30 mouse cellular contexts compared by ENCODE assay signal in the genomic region with DNA sequence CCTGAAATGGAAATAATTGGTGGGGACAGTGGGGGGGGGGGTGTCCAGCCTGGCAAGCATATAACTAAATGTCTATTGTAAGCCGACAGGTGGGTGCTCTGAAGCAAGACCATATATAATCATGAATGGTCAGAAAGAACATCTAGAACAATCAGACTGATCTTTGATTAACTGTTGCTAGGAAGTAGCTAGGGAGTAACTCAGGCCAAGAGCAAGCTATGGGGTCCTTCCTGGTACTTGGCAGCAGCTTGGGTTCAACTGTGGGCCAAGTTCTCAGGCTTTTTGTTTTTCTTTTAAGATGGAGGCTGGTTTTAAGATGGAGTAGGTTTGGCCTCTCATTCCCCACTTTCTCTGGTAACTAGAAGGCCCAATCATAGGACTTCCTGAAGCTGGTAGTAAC. TPM values are rescaled to one million over a fixed set of nuclear protein-coding genes. Genes with fewer than 3 reads are reported as not detected.
DNase-seq lines count a peak whose midpoint lies in the region; ATAC-seq and TF ChIP-seq lines count a peak whose summit lies in the region.
"Had no signal": no experiment of that assay in that cellular context is flagged by ENCODE, and none has a peak within 500 bp of the region (broad histone marks: within the 10 kb centered on the region; RNA-seq: fewer than 3 reads in every experiment).

No protein-coding gene starts in this region.

- H3K27ac ChIP-seq in hindbrain, embryonic 14.5 days, result no peak overlapping the region
- H3K27ac ChIP-seq in hindbrain, embryonic 12.5 days, result no peak overlapping the region
- H3K27ac ChIP-seq in hindbrain, postnatal 0 days, result no peak overlapping the region
- no peak overlapping the region for H3K27ac ChIP-seq in hindbrain, embryonic 13.5 days
- no peak overlapping the region for H3K27ac ChIP-seq in midbrain, postnatal 0 days (ENCODE audit: low read depth, low read length)
- H3K27ac ChIP-seq in midbrain, embryonic 15.5 days, result no peak overlapping the region
- no peak overlapping the region for H3K27ac ChIP-seq in neural tube, embryonic 14.5 days (ENCODE audit: low read depth, low read length)
- H3K27ac ChIP-seq: embryonic facial prominence, embryonic 13.5 days; embryonic facial prominence, embryonic 15.5 days; forebrain, embryonic 10.5 days; forebrain, embryonic 12.5 days had no signal

- ATAC-seq in hindbrain, embryonic 14.5 days (ENCODE audit: low FRiP score), result 0 out of 2 replicates have a peak, but pooled peaks have one; percentile 48
- no peak for ATAC-seq in hindbrain, embryonic 12.5 days (ENCODE audit: low FRiP score)
- no peak for ATAC-seq in hindbrain, postnatal 0 days
- no peak for ATAC-seq in hindbrain, embryonic 13.5 days (ENCODE audit: low FRiP score)
- ATAC-seq in midbrain, postnatal 0 days (ENCODE audit: low FRiP score), result no peak
- ATAC-seq in midbrain, embryonic 15.5 days (replicated peaks), result no peak
- ATAC-seq in neural tube, embryonic 14.5 days (ENCODE audit: low read depth), result peak; percentile 51; the same call in 1 of the 2 replicates
- ATAC-seq: activated CD4-positive, CD25-positive, alpha-beta regulatory T cell, adult 4 months; CD4-positive, CD25-positive, alpha-beta regulatory T cell, adult 4 months; forebrain, embryonic 14.5 days; Patski had no signal

- no peak overlapping the region for H3K4me2 ChIP-seq in hindbrain, embryonic 14.5 days (replicated peaks)
- no peak overlapping the region for H3K4me2 ChIP-seq in hindbrain, embryonic 12.5 days (replicated peaks)
- H3K4me2 ChIP-seq in hindbrain, postnatal 0 days (ENCODE audit: low read depth, low read length), result no peak overlapping the region
- H3K4me2 ChIP-seq in hindbrain, embryonic 13.5 days, result no peak overlapping the region
- H3K4me2 ChIP-seq in midbrain, postnatal 0 days (ENCODE audit: low read depth, low read length, poor library complexity, severe bottlenecking), result no peak overlapping the region
- no peak overlapping the region for H3K4me2 ChIP-seq in midbrain, embryonic 15.5 days
- H3K4me2 ChIP-seq in neural tube, embryonic 14.5 days (ENCODE audit: low read depth, low read length), result no peak overlapping the region
- H3K4me2 ChIP-seq: embryonic facial prominence, embryonic 13.5 days; embryonic facial prominence, embryonic 15.5 days; forebrain, embryonic 12.5 days had no signal

- no peak for TF ChIP-seq CTCF in hindbrain, postnatal 0 days (IDR thresholded peaks at IDR 0.05; ENCODE audit: low read depth)
- TF ChIP-seq CTCF in midbrain, postnatal 0 days (IDR thresholded peaks at IDR 0.05), result no peak

- no peaks in the 10 kb centered on the region for H3K4me1 ChIP-seq in hindbrain, embryonic 14.5 days (replicated peaks; ENCODE audit: control insufficient read depth, insufficient read depth, low read length)
- no peaks in the 10 kb centered on the region for H3K4me1 ChIP-seq in hindbrain, embryonic 12.5 days
- no peaks in the 10 kb centered on the region for H3K4me1 ChIP-seq in hindbrain, postnatal 0 days (ENCODE audit: insufficient read depth, low read length)
- no peaks in the 10 kb centered on the region for H3K4me1 ChIP-seq in hindbrain, embryonic 13.5 days (replicated peaks)
- H3K4me1 ChIP-seq in midbrain, postnatal 0 days (ENCODE audit: insufficient read depth, low read length), result no peaks in the 10 kb centered on the region
- no peaks in the 10 kb centered on the region for H3K4me1 ChIP-seq in midbrain, embryonic 15.5 days
- H3K4me1 ChIP-seq in neural tube, embryonic 14.5 days (ENCODE audit: control insufficient read depth, insufficient read depth, low read length), result no peaks in the 10 kb centered on the region
- H3K4me1 ChIP-seq: embryonic facial prominence, embryonic 13.5 days; embryonic facial prominence, embryonic 15.5 days; forebrain, embryonic 10.5 days; forebrain, embryonic 12.5 days had no signal

- no peaks in the 10 kb centered on the region for H3K27me3 ChIP-seq in hindbrain, embryonic 14.5 days (ENCODE audit: control insufficient read depth, insufficient read depth, low read length)
- no peaks in the 10 kb centered on the region for H3K27me3 ChIP-seq in hindbrain, embryonic 12.5 days
- no peaks in the 10 kb centered on the region for H3K27me3 ChIP-seq in hindbrain, postnatal 0 days (ENCODE audit: insufficient read depth, low read length)
- no peaks in the 10 kb centered on the region for H3K27me3 ChIP-seq in hindbrain, embryonic 13.5 days
- H3K27me3 ChIP-seq in midbrain, postnatal 0 days (ENCODE audit: insufficient read depth, low read length), result no peaks in the 10 kb centered on the region
- H3K27me3 ChIP-seq in midbrain, embryonic 15.5 days (replicated peaks), result no peaks in the 10 kb centered on the region
- no peaks in the 10 kb centered on the region for H3K27me3 ChIP-seq in neural tube, embryonic 14.5 days (ENCODE audit: control insufficient read depth, insufficient read depth, low read length)
- H3K27me3 ChIP-seq: CH12.LX; embryonic facial prominence, embryonic 13.5 days; embryonic facial prominence, embryonic 15.5 days; forebrain, embryonic 12.5 days; Patski had no signal

- 75% methylated on average over 1 of the region's 1 CpGs for WGBS in hindbrain, embryonic 14.5 days
- WGBS in hindbrain, embryonic 12.5 days, result 74% methylated on average over 1 of the region's 1 CpGs
- 59% methylated on average over 1 of the region's 1 CpGs for WGBS in hindbrain, postnatal 0 days
- 67% methylated on average over 1 of the region's 1 CpGs for WGBS in hindbrain, embryonic 13.5 days
- WGBS in midbrain, postnatal 0 days, result 56% methylated on average over 1 of the region's 1 CpGs
- 82% methylated on average over 1 of the region's 1 CpGs for WGBS in midbrain, embryonic 15.5 days
- WGBS in neural tube, embryonic 14.5 days, result 71% methylated on average over 1 of the region's 1 CpGs

- no peaks in the 10 kb centered on the region for H3K36me3 ChIP-seq in hindbrain, embryonic 14.5 days (replicated peaks; ENCODE audit: control insufficient read depth, insufficient read depth)
- H3K36me3 ChIP-seq in hindbrain, embryonic 12.5 days, result no peaks in the 10 kb centered on the region
- no peaks in the 10 kb centered on the region for H3K36me3 ChIP-seq in hindbrain, postnatal 0 days (ENCODE audit: insufficient read depth, low read length)
- H3K36me3 ChIP-seq in hindbrain, embryonic 13.5 days, result no peaks in the 10 kb centered on the region
- no peaks in the 10 kb centered on the region for H3K36me3 ChIP-seq in midbrain, postnatal 0 days (ENCODE audit: insufficient read depth, low read length)
- H3K36me3 ChIP-seq in midbrain, embryonic 15.5 days (replicated peaks), result no peaks in the 10 kb centered on the region
- H3K36me3 ChIP-seq in neural tube, embryonic 14.5 days (ENCODE audit: control insufficient read depth, insufficient read depth, low read length), result no peaks in the 10 kb centered on the region
- H3K36me3 ChIP-seq: embryonic facial prominence, embryonic 13.5 days; embryonic facial prominence, embryonic 15.5 days; forebrain, embryonic 10.5 days; forebrain, embryonic 12.5 days; G1E had no signal

- no peaks in the 10 kb centered on the region for H3K9me3 ChIP-seq in hindbrain, embryonic 14.5 days (ENCODE audit: control insufficient read depth, low read length)
- H3K9me3 ChIP-seq in hindbrain, embryonic 12.5 days (replicated peaks), result no peaks in the 10 kb centered on the region
- no peaks in the 10 kb centered on the region for H3K9me3 ChIP-seq in hindbrain, postnatal 0 days (ENCODE audit: low read length)
- H3K9me3 ChIP-seq in hindbrain, embryonic 13.5 days, result no peaks in the 10 kb centered on the region
- H3K9me3 ChIP-seq in midbrain, postnatal 0 days (ENCODE audit: low read length), result no peaks in the 10 kb centered on the region
- H3K9me3 ChIP-seq in midbrain, embryonic 15.5 days, result no peaks in the 10 kb centered on the region
- H3K9me3 ChIP-seq in neural tube, embryonic 14.5 days (ENCODE audit: control insufficient read depth, low read length), result no peaks in the 10 kb centered on the region
- H3K9me3 ChIP-seq: embryonic facial prominence, embryonic 13.5 days; embryonic facial prominence, embryonic 15.5 days; forebrain, embryonic 10.5 days; forebrain, embryonic 12.5 days; G1E had no signal

- no peak overlapping the region for H3K4me3 ChIP-seq in hindbrain, embryonic 14.5 days (replicated peaks; ENCODE audit: low read length)
- no peak overlapping the region for H3K4me3 ChIP-seq in hindbrain, embryonic 12.5 days
- no peak overlapping the region for H3K4me3 ChIP-seq in hindbrain, postnatal 0 days (ENCODE audit: low read length)
- no peak overlapping the region for H3K4me3 ChIP-seq in hindbrain, embryonic 13.5 days
- H3K4me3 ChIP-seq in midbrain, postnatal 0 days (ENCODE audit: low read depth, low read length), result no peak overlapping the region
- no peak overlapping the region for H3K4me3 ChIP-seq in midbrain, embryonic 15.5 days
- no peak overlapping the region for H3K4me3 ChIP-seq in neural tube, embryonic 14.5 days (ENCODE audit: low read depth, low read length)
- H3K4me3 ChIP-seq: embryonic facial prominence, embryonic 13.5 days; embryonic facial prominence, embryonic 15.5 days; erythroblast, embryonic 14.5 days; forebrain, embryonic 10.5 days; forebrain, embryonic 12.5 days had no signal

- no peak overlapping the region for H3K9ac ChIP-seq in hindbrain, embryonic 14.5 days
- H3K9ac ChIP-seq in hindbrain, embryonic 12.5 days, result no peak overlapping the region
- H3K9ac ChIP-seq in hindbrain, postnatal 0 days (replicated peaks; ENCODE audit: low read length), result no peak overlapping the region
- no peak overlapping the region for H3K9ac ChIP-seq in hindbrain, embryonic 13.5 days
- no peak overlapping the region for H3K9ac ChIP-seq in midbrain, postnatal 0 days (replicated peaks; ENCODE audit: low read length, poor library complexity, severe bottlenecking)
- no peak overlapping the region for H3K9ac ChIP-seq in midbrain, embryonic 15.5 days
- no peak overlapping the region for H3K9ac ChIP-seq in neural tube, embryonic 14.5 days (replicated peaks; ENCODE audit: low read depth, low read length)
- H3K9ac ChIP-seq: embryonic facial prominence, embryonic 13.5 days; embryonic facial prominence, embryonic 15.5 days; forebrain, embryonic 12.5 days had no signal

- DNase-seq in hindbrain, embryonic 14.5 days (ENCODE audit: low spot score), result no peak
- peak; percentile 9 for DNase-seq in hindbrain, postnatal 0 days (ENCODE audit: low spot score)
- DNase-seq in midbrain, postnatal 0 days (ENCODE audit: low spot score), result peak; percentile 4
- no peak for DNase-seq in neural tube, embryonic 10.5 days (ENCODE audit: extremely low spot score, low spot score)
- DNase-seq: adrenal gland, adult 8-10 months; adrenal gland, postnatal 14 days; adrenal gland, postnatal 36 days; B cell, adult 2 months; cerebellum, adult 11 months; cerebellum, adult 18-20 months; cerebellum, adult 8-10 months; cerebellum, adult 9-11 months; cerebellum, postnatal 14 days; cerebellum, postnatal 36 days; embryo, embryonic 11 days had no signal

RNA-seq across cellular contexts. Expression of gene Nup210l, which starts 42.7 kb away (rescaled TPM):
- polyA plus RNA-seq in hindbrain, embryonic 14.5 days (2014; fragmentation: Nextera tagmentation; extraction: Ambion mirVana), result 0.35 and 0.51 TPM in 2 replicates
- polyA plus RNA-seq in hindbrain, embryonic 12.5 days (2016; fragmentation: Nextera tagmentation; extraction: Ambion mirVana), result 0.51 and 0.75 TPM in 2 replicates
- total RNA-seq in hindbrain, postnatal 0 days (2014; rRNA removed), result 0.52 and 0.65 TPM in 2 replicates
- polyA plus RNA-seq in hindbrain, postnatal 0 days (2015; fragmentation: Nextera tagmentation; extraction: Ambion mirVana), result 0.11 TPM in 2 replicates
- polyA plus RNA-seq in hindbrain, embryonic 13.5 days (2015; fragmentation: Nextera tagmentation; extraction: Ambion mirVana), result 0.31 and 0.44 TPM in 2 replicates
- 0.24 and 0.55 TPM in 2 replicates for total RNA-seq in midbrain, postnatal 0 days (2014; rRNA removed)
- polyA plus RNA-seq in midbrain, postnatal 0 days (2015; fragmentation: Nextera tagmentation; extraction: Ambion mirVana), result 0.17 and 0.22 TPM in 2 replicates
- 0.26 and 0.43 TPM in 2 replicates for polyA plus RNA-seq in midbrain, embryonic 15.5 days (2015; fragmentation: Nextera tagmentation; extraction: Ambion mirVana)
- 0.35 and 0.52 TPM in 2 replicates for polyA plus RNA-seq in neural tube, embryonic 14.5 days (2014; fragmentation: Nextera tagmentation; extraction: Ambion mirVana)
- polyA plus RNA-seq: erythroblast, embryonic 14.5 days; G1E had no signal

Comparison
In these comparisons a context has a peak if more than half of its experiments do, and no peak if none do; other contexts are left out.
1. ATAC-seq: peak in hindbrain, embryonic 14.5 days (single experiment) and neural tube, embryonic 14.5 days (single experiment); none in hindbrain, embryonic 12.5 days (single experiment), hindbrain, postnatal 0 days (single experiment), hindbrain, embryonic 13.5 days (single experiment), midbrain, postnatal 0 days (single experiment) and midbrain, embryonic 15.5 days (single experiment).
2. DNase-seq: peak in hindbrain, postnatal 0 days (single experiment) and midbrain, postnatal 0 days (single experiment); none in hindbrain, embryonic 14.5 days (single experiment) and neural tube, embryonic 10.5 days (single experiment).